Mouse (Mus musculus) heart, adult 2 months (tissue): ENCODE data around the gene 2310057N15Rik. TPM values are rescaled to one million over a fixed set of nuclear protein-coding genes. Genes with fewer than 3 reads are reported as not detected.

Source experiments
- DNase-seq, 2 experiments: peaks; one replicate each; pipeline ENCODE4 v3.0.0; 2021
- H3K27ac ChIP-seq: fragments of 200-600 bp; 2 replicates; pipeline ENCODE4 v1.8.1; 2022
- H3K27me3 ChIP-seq: fragments of 200-500 bp; 2 replicates; pipeline ENCODE4 v1.6.1; 2012; ENCODE audit warnings: mild to moderate bottlenecking, low read length, inconsistent platforms, mixed read lengths; ENCODE audit not compliant: control insufficient read depth, insufficient read depth
- H3K36me3 ChIP-seq: fragments of 200-500 bp; 2 replicates; pipeline ENCODE4 v1.6.1; 2012; ENCODE audit warnings: low read length, inconsistent platforms; ENCODE audit not compliant: control insufficient read depth, insufficient read depth
- H3K4me1 ChIP-seq: fragments of 200-500 bp; 2 replicates; pipeline ENCODE4 v1.6.1; 2011; ENCODE audit warnings: low read length; ENCODE audit not compliant: control insufficient read depth, insufficient read depth
- H3K4me3 ChIP-seq: fragments of 200-600 bp; 2 replicates; pipeline ENCODE4 v1.8.1; 2022
- H3K79me2 ChIP-seq: fragments of 200-500 bp; replicated peaks from 2 replicates; pipeline ENCODE4 v1.6.1; 2012; ENCODE audit warnings: mild to moderate bottlenecking, inconsistent platforms, low read length, moderate library complexity, mixed read lengths; ENCODE audit not compliant: control insufficient read depth, insufficient read depth
- H3K9ac ChIP-seq: fragments of 200-500 bp; 2 replicates; pipeline ENCODE4 v1.6.1; 2012; ENCODE audit warnings: low read depth, mild to moderate bottlenecking, control low read depth, inconsistent platforms, low read length, mixed read lengths
- CTCF ChIP-seq: fragments of 200-600 bp; IDR thresholded peaks from 2 replicates; pipeline ENCODE4 v1.8.1; 2022; ENCODE audit warnings: antibody characterized with exemption, mild to moderate bottlenecking, moderate library complexity
- EP300 ChIP-seq: fragments of 200-500 bp; IDR thresholded peaks from 2 replicates; pipeline ENCODE4 v1.6.1; 2011; ENCODE audit warnings: low read depth, low read length, control low read depth; ENCODE audit not compliant: insufficient read depth
- POLR2A ChIP-seq: fragments of 200-500 bp; IDR thresholded peaks from 2 replicates; pipeline ENCODE4 v1.6.1; 2011; ENCODE audit warnings: mild to moderate bottlenecking, low read depth, low read length, control low read depth; ENCODE audit not compliant: insufficient read depth
- WGBS: fragments of 180-500 bp; shearing (Covaris S2); methylation state at CpG from one replicate; pipeline ENCODE4 v1.1.7; 2018; 5-methylcytosine and 5-hydroxymethylcytosine counted together
- intact Hi-C: fragments of 180-260 bp; cut with DNase I; formaldehyde crosslinking; loops from one replicate; pipeline ENCODE4 v1.15.1; 2025
- polyA plus RNA-seq: library from polyadenylated mRNA; depleted of rRNA; stranded (reverse); fragments of >200 nt; gene quantifications from 2 replicates; pipeline ENCODE4 v1.2.3, GENCODE M21; 2012; rRNA removed
- total RNA-seq, 2 experiments: library from RNA; stranded (reverse); gene quantifications; 2 replicates each; pipeline ENCODE4 v1.2.3; 2021

Gene 2310057N15Rik
- total and polyA plus RNA-seq, 3 experiments = not detected

GRCm38 (mm10) chr16:88747943-88748342, 26.1 kb downstream of the 2310057N15Rik start:
- TF ChIP-seq CTCF (no peak), POLR2A (no peak), EP300 (no peak)
- Histone ChIP-seq H3K27me3 (no peaks in the 10 kb centered on the region), H3K36me3 (no peaks in the 10 kb centered on the region), H3K4me1 (no peaks in the 10 kb centered on the region), H3K4me3 (no peak overlapping the region), H3K79me2 (no peaks in the 10 kb centered on the region), H3K27ac (no peak overlapping the region), H3K9ac (no peak overlapping the region)
- 46% methylated on average over 4 of the region's 4 CpGs for WGBS
- DNase-seq = no peak
- intact Hi-C loops = no loop called here

- Histone ChIP-seq H3K9ac (no peak overlapping the region), H3K4me3 (no peak overlapping the region), H3K4me1 (no peaks in the 10 kb centered on the region), H3K27me3 (no peaks in the 10 kb centered on the region), H3K36me3 (no peaks in the 10 kb centered on the region), H3K79me2 (no peaks in the 10 kb centered on the region), H3K27ac (no peak overlapping the region)
- TF ChIP-seq CTCF (no peak), POLR2A (no peak), EP300 (no peak)
- DNase-seq = no peak
- intact Hi-C loops = no loop called here
- WGBS = 41% methylated on average over 4 of the region's 4 CpGs
These were observed 29.2 kb downstream of the 2310057N15Rik start for GRCm38 (mm10) chr16:88744750-88745340.

GRCm38 (mm10) chr16:88735391-88735790, 38.6 kb downstream of the 2310057N15Rik start:
- TF ChIP-seq EP300 = no peak
- no peak for TF ChIP-seq POLR2A
- no peak for TF ChIP-seq CTCF
- Histone ChIP-seq H3K27ac (no peak overlapping the region), H3K79me2 (no peaks in the 10 kb centered on the region), H3K4me1 (no peaks in the 10 kb centered on the region), H3K36me3 (no peaks in the 10 kb centered on the region), H3K9ac (no peak overlapping the region), H3K4me3 (no peak overlapping the region), H3K27me3 (no peaks in the 10 kb centered on the region)
- WGBS = 33% methylated on average over 2 of the region's 2 CpGs
- intact Hi-C loops = no loop called here
- no peak for DNase-seq

GRCm38 (mm10) chr16:88728812-88729275, 45.2 kb downstream of the 2310057N15Rik start, which contains the start of gene Krtap13-1:
Gene Krtap13-1 (plus strand): TSS chr16:88728862.
- 79% methylated on average over 4 of the region's 4 CpGs for WGBS

More at GRCm38 (mm10) chr16:88728812-88729275, 45.2 kb downstream of the 2310057N15Rik start, which contains the start of gene Krtap13-1:
- Histone ChIP-seq H3K27ac (no peak within 1 kb of the TSS), H3K79me2 (no peaks in the 10 kb centered on the region), H3K4me3 (no peak within 1 kb of the TSS), H3K27me3 (no peaks in the 10 kb centered on the region), H3K36me3 (no peaks in the 10 kb centered on the region), H3K9ac (no peak within 1 kb of the TSS), H3K4me1 (no peaks in the 10 kb centered on the region)
- intact Hi-C loops = no loop called here
- DNase-seq = no peak
- TF ChIP-seq CTCF (no peak), POLR2A (no peak), EP300 (no peak)

Other genes with a start within 250 kb of the 2310057N15Rik start
- gene Cldn8, start 211.0 kb downstream of the 2310057N15Rik start, total RNA-seq = not detected
- 0.10 TPM in 1 of 2 replicates, not detected in the other for gene Cldn8, start 211.0 kb downstream of the 2310057N15Rik start, polyA plus RNA-seq
- not detected for gene Krtap24-1, start 161.9 kb downstream of the 2310057N15Rik start, total RNA-seq
- not detected in 2 replicates for gene Krtap24-1, start 161.9 kb downstream of the 2310057N15Rik start, polyA plus RNA-seq
- not detected for gene 2310079G19Rik, start 146.5 kb downstream of the 2310057N15Rik start, total RNA-seq
- not detected in 2 replicates for gene 2310079G19Rik, start 146.5 kb downstream of the 2310057N15Rik start, polyA plus RNA-seq
- gene Krtap26-1, start 126.4 kb downstream of the 2310057N15Rik start, total RNA-seq = not detected
- gene Krtap26-1, start 126.4 kb downstream of the 2310057N15Rik start, polyA plus RNA-seq = not detected in 2 replicates
- gene Krtap27-1, start 102.5 kb downstream of the 2310057N15Rik start, total RNA-seq = not detected
- gene Krtap27-1, start 102.5 kb downstream of the 2310057N15Rik start, polyA plus RNA-seq = not detected in 2 replicates
- not detected for gene 2310061N02Rik, start 66.2 kb downstream of the 2310057N15Rik start, total RNA-seq
- gene 2310061N02Rik, start 66.2 kb downstream of the 2310057N15Rik start, polyA plus RNA-seq = not detected in 2 replicates
- not detected for gene Krtap13-1, start 45.3 kb downstream of the 2310057N15Rik start, total RNA-seq
- gene Krtap13-1, start 45.3 kb downstream of the 2310057N15Rik start, polyA plus RNA-seq = not detected in 2 replicates
- gene Krtap13, start 22.6 kb downstream of the 2310057N15Rik start, total RNA-seq = not detected
- not detected in 2 replicates for gene Krtap13, start 22.6 kb downstream of the 2310057N15Rik start, polyA plus RNA-seq
- not detected for gene 2310034C09Rik, start 15.4 kb downstream of the 2310057N15Rik start, total RNA-seq
- not detected in 2 replicates for gene 2310034C09Rik, start 15.4 kb downstream of the 2310057N15Rik start, polyA plus RNA-seq
- not detected for gene Gm5965, start 3.7 kb upstream of the 2310057N15Rik start, total RNA-seq
- not detected in 2 replicates for gene Gm5965, start 3.7 kb upstream of the 2310057N15Rik start, polyA plus RNA-seq
- gene Gm20741, start 38.0 kb upstream of the 2310057N15Rik start, total RNA-seq = not detected
- gene Gm20741, start 38.0 kb upstream of the 2310057N15Rik start, polyA plus RNA-seq = not detected in 2 replicates
- not detected for gene Krtap15, start 46.0 kb upstream of the 2310057N15Rik start, total RNA-seq
- gene Krtap15, start 46.0 kb upstream of the 2310057N15Rik start, polyA plus RNA-seq = not detected in 2 replicates
- gene Krtap14, start 51.9 kb upstream of the 2310057N15Rik start, total RNA-seq = not detected
- not detected in 2 replicates for gene Krtap14, start 51.9 kb upstream of the 2310057N15Rik start, polyA plus RNA-seq
- not detected for gene Krtap19-1, start 95.2 kb upstream of the 2310057N15Rik start, total RNA-seq
- not detected in 2 replicates for gene Krtap19-1, start 95.2 kb upstream of the 2310057N15Rik start, polyA plus RNA-seq
- not detected for gene Krtap19-2, start 100.1 kb upstream of the 2310057N15Rik start, total RNA-seq
- not detected in 2 replicates for gene Krtap19-2, start 100.1 kb upstream of the 2310057N15Rik start, polyA plus RNA-seq
- not detected for gene Krtap19-3, start 103.8 kb upstream of the 2310057N15Rik start, total RNA-seq
- gene Krtap19-3, start 103.8 kb upstream of the 2310057N15Rik start, polyA plus RNA-seq = not detected in 2 replicates
- not detected for gene Krtap19-4, start 110.9 kb upstream of the 2310057N15Rik start, total RNA-seq
- not detected in 2 replicates for gene Krtap19-4, start 110.9 kb upstream of the 2310057N15Rik start, polyA plus RNA-seq
- not detected for gene Krtap19-5, start 122.3 kb upstream of the 2310057N15Rik start, total RNA-seq
- not detected in 2 replicates for gene Krtap19-5, start 122.3 kb upstream of the 2310057N15Rik start, polyA plus RNA-seq
- gene Krtap19-9b, start 158.1 kb upstream of the 2310057N15Rik start, total RNA-seq = not detected
- not detected in 2 replicates for gene Krtap19-9b, start 158.1 kb upstream of the 2310057N15Rik start, polyA plus RNA-seq
- not detected for gene Krtap16-3, start 188.7 kb upstream of the 2310057N15Rik start, total RNA-seq
- gene Krtap16-3, start 188.7 kb upstream of the 2310057N15Rik start, polyA plus RNA-seq = not detected in 2 replicates
- gene Krtap22-2, start 236.6 kb upstream of the 2310057N15Rik start, total RNA-seq = not detected
- not detected in 2 replicates for gene Krtap22-2, start 236.6 kb upstream of the 2310057N15Rik start, polyA plus RNA-seq
- gene Gm10229, start 241.1 kb upstream of the 2310057N15Rik start, total RNA-seq = not detected
- not detected in 2 replicates for gene Gm10229, start 241.1 kb upstream of the 2310057N15Rik start, polyA plus RNA-seq